Mouse (Mus musculus) myocyte (in vitro differentiated cells): Measurements from ENCODE around the gene Tex35. TPM values are rescaled to one million over a fixed set of nuclear protein-coding genes. Genes with fewer than 3 reads are reported as not detected.

ENCODE experiments used
- H3K27me3 ChIP-seq: one replicate; pipeline ENCODE4 v1.6.1; 2011; ENCODE audit not compliant: control insufficient read depth, insufficient read depth, insufficient read length
- H3K36me3 ChIP-seq: one replicate; pipeline ENCODE4 v1.6.1; 2011; ENCODE audit not compliant: control insufficient read depth, insufficient read depth
- H3K4me2 ChIP-seq: one replicate; pipeline ENCODE4 v1.6.1; 2011; ENCODE audit warnings: low read depth, control low read depth
- H3K4me3 ChIP-seq: one replicate; pipeline ENCODE4 v1.5.1; 2011; ENCODE audit warnings: mild to moderate bottlenecking, control low read depth, moderate library complexity
- H3K79me2 ChIP-seq: one replicate; pipeline ENCODE4 v1.6.1; 2011; ENCODE audit not compliant: control insufficient read depth, insufficient read depth
- H3ac ChIP-seq: one replicate; pipeline ENCODE4 v1.6.1; 2011; ENCODE audit not compliant: control insufficient read depth, insufficient read length
- CEBPB ChIP-seq: IDR thresholded peaks from 2 replicates; pipeline ENCODE4 v1.6.1; 2011; ENCODE audit warnings: mild to moderate bottlenecking, moderate library complexity; ENCODE audit not compliant: poor library complexity, insufficient read depth, severe bottlenecking
- E2F4 ChIP-seq: IDR thresholded peaks from one replicate; pipeline ENCODE4 v1.6.1; 2011; ENCODE audit warnings: mild to moderate bottlenecking, control low read depth, moderate library complexity; ENCODE audit not compliant: insufficient read depth
- MAX ChIP-seq: IDR thresholded peaks from one replicate; pipeline ENCODE4 v1.6.1; 2011; ENCODE audit warnings: low read depth, mild to moderate bottlenecking, control low read depth
- MYOD1 ChIP-seq, 3 experiments: IDR thresholded peaks; one replicate each; pipeline ENCODE4 v1.6.1; 2011; ENCODE audit warnings: control low read depth in 2 of 3, low read depth in 2 of 3, mild to moderate bottlenecking in 2 of 3, moderate library complexity in 1 of 3; ENCODE audit not compliant: insufficient read length in 2 of 3, control insufficient read depth in 1 of 3
- MYOG ChIP-seq, 3 experiments: IDR thresholded peaks; one replicate each; pipeline ENCODE4 v1.6.1; 2011; ENCODE audit warnings: control low read depth in 2 of 3, low read depth in 2 of 3, mild to moderate bottlenecking in 2 of 3; ENCODE audit not compliant: insufficient read length in 2 of 3, control insufficient read depth in 1 of 3, insufficient read depth in 1 of 3
- POLR2A ChIP-seq: IDR thresholded peaks from one replicate; pipeline ENCODE4 v1.6.1; 2011; ENCODE audit warnings: low read depth, mild to moderate bottlenecking, control low read depth, moderate library complexity; ENCODE audit not compliant: insufficient read length
- POLR2AphosphoS2 ChIP-seq: IDR thresholded peaks from one replicate; pipeline ENCODE4 v1.6.1; 2011; ENCODE audit warnings: low read depth, control low read depth; ENCODE audit not compliant: insufficient read length
- REST ChIP-seq: IDR thresholded peaks from one replicate; pipeline ENCODE4 v1.6.1; 2011; ENCODE audit warnings: mild to moderate bottlenecking, control low read depth, moderate library complexity; ENCODE audit not compliant: insufficient read depth, insufficient read length
- SRF ChIP-seq: IDR thresholded peaks from one replicate; pipeline ENCODE4 v1.6.1; 2011; ENCODE audit warnings: low read depth; ENCODE audit not compliant: control insufficient read depth, insufficient read length
- TCF12 ChIP-seq: IDR thresholded peaks from one replicate; pipeline ENCODE4 v1.6.1; 2011; ENCODE audit warnings: mild to moderate bottlenecking, control low read depth; ENCODE audit not compliant: poor library complexity, insufficient read depth, severe bottlenecking
- TCF3 ChIP-seq: IDR thresholded peaks from one replicate; pipeline ENCODE4 v1.6.1; 2011; ENCODE audit warnings: low read depth, control low read depth; ENCODE audit not compliant: insufficient read length
- USF1 ChIP-seq: IDR thresholded peaks from one replicate; pipeline ENCODE4 v1.6.1; 2011; ENCODE audit warnings: low read depth, mild to moderate bottlenecking, control low read depth, moderate library complexity
- polyA plus RNA-seq: library from polyadenylated mRNA; unstranded; fragments of >200 nt; fragmentation: generic; extraction: Trizol; gene quantifications from one replicate; pipeline ENCODE4 v1.2.1, GENCODE M21; 2012; ENCODE audit warnings: missing spikeins

Tex35 gene
- polyA plus RNA-seq, 1 experiment, result 0.30 TPM

- Histone ChIP-seq H3K79me2 (no peaks in the 10 kb centered on the region), H3K36me3 (no peaks in the 10 kb centered on the region), H3K27me3 (no peaks in the 10 kb centered on the region), H3K4me3 (no peak overlapping the region), H3K4me2 (peak overlapping the region; percentile 58), H3ac (no peak overlapping the region)
- no peak for TF ChIP-seq MAX
- no peak for TF ChIP-seq SRF
- TF ChIP-seq USF1, result no peak
- TF ChIP-seq MYOD1 (IDR thresholded peaks at IDR 0.05; ENCODE audit: control insufficient read depth in 1 of 3, insufficient read length in 2 of 3, low read depth in 2 of 3), result no peak
- TF ChIP-seq TCF12, result no peak
- no peak for TF ChIP-seq E2F4
- no peak for TF ChIP-seq REST
- no peak for TF ChIP-seq POLR2AphosphoS2
- TF ChIP-seq CEBPB, result no peak
- TF ChIP-seq TCF3, result no peak
These were observed 47.3 kb downstream of the Tex35 start for GRCm38 (mm10) chr1:157061170-157061569.

GRCm38 (mm10) chr1:157060441-157061135 lies 47.9 kb downstream of the Tex35 start:
- H3K36me3 ChIP-seq, result no peaks in the 10 kb centered on the region
- no peak overlapping the region for H3K4me3 ChIP-seq
- no peak for TF ChIP-seq TCF12
- H3ac ChIP-seq, result no peak overlapping the region
- H3K4me2 ChIP-seq, result peak overlapping the region; percentile 58
- H3K79me2 ChIP-seq, result no peaks in the 10 kb centered on the region
- no peaks in the 10 kb centered on the region for H3K27me3 ChIP-seq

- Histone ChIP-seq H3K27me3 (no peaks in the 10 kb centered on the region), H3K79me2 (no peaks in the 10 kb centered on the region), H3K4me3 (no peak overlapping the region), H3ac (no peak overlapping the region), H3K4me2 (no peak overlapping the region), H3K36me3 (no peaks in the 10 kb centered on the region)
- no peak for TF ChIP-seq MAX
- no peak for TF ChIP-seq POLR2A
- TF ChIP-seq REST, result no peak
- no peak for TF ChIP-seq SRF
- TF ChIP-seq MYOG (IDR thresholded peaks at IDR 0.05; ENCODE audit: control insufficient read depth in 1 of 3, insufficient read depth in 1 of 3, insufficient read length in 2 of 3, low read depth in 2 of 3), result no peak
- no peak for TF ChIP-seq POLR2AphosphoS2
- TF ChIP-seq E2F4, result no peak
- TF ChIP-seq USF1, result no peak
- TF ChIP-seq CEBPB, result no peak
- TF ChIP-seq MYOD1 (IDR thresholded peaks at IDR 0.05; ENCODE audit: control insufficient read depth in 1 of 3, insufficient read length in 2 of 3, low read depth in 2 of 3), result no peak
- TF ChIP-seq TCF3, result no peak
- no peak for TF ChIP-seq TCF12
These were observed 52.6 kb downstream of the Tex35 start for GRCm38 (mm10) chr1:157055901-157056300.

- Histone ChIP-seq H3K4me2 (no peak overlapping the region), H3ac (no peak overlapping the region), H3K36me3 (no peaks in the 10 kb centered on the region), H3K4me3 (no peak overlapping the region), H3K27me3 (no peaks in the 10 kb centered on the region), H3K79me2 (no peaks in the 10 kb centered on the region)
- TF ChIP-seq USF1 (no peak), REST (no peak), MYOD1 (IDR thresholded peaks at IDR 0.05; ENCODE audit: control insufficient read depth in 1 of 3, insufficient read length in 2 of 3, low read depth in 2 of 3) (no peak), SRF (no peak), MYOG (IDR thresholded peaks at IDR 0.05; ENCODE audit: control insufficient read depth in 1 of 3, insufficient read depth in 1 of 3, insufficient read length in 2 of 3, low read depth in 2 of 3) (no peak), E2F4 (no peak), TCF12 (no peak), POLR2A (no peak), CEBPB (no peak), POLR2AphosphoS2 (no peak), MAX (no peak), TCF3 (no peak)
These were observed 53.1 kb downstream of the Tex35 start for GRCm38 (mm10) chr1:157055288-157055831.

- Histone ChIP-seq H3K79me2 (no peaks in the 10 kb centered on the region), H3K36me3 (no peaks in the 10 kb centered on the region), H3K27me3 (no peaks in the 10 kb centered on the region), H3K4me3 (no peak overlapping the region), H3K4me2 (no peak overlapping the region), H3ac (no peak overlapping the region)
- TF ChIP-seq REST, result no peak
- no peak for TF ChIP-seq TCF3
- no peak for TF ChIP-seq E2F4
- TF ChIP-seq MYOG (IDR thresholded peaks at IDR 0.05; ENCODE audit: control insufficient read depth in 1 of 3, insufficient read depth in 1 of 3, insufficient read length in 2 of 3, low read depth in 2 of 3), result no peak
- TF ChIP-seq TCF12, result no peak
- no peak for TF ChIP-seq POLR2A
- TF ChIP-seq CEBPB, result no peak
- no peak for TF ChIP-seq POLR2AphosphoS2
- no peak for TF ChIP-seq USF1
- no peak for TF ChIP-seq SRF
- TF ChIP-seq MAX, result no peak
- TF ChIP-seq MYOD1 (IDR thresholded peaks at IDR 0.05; ENCODE audit: control insufficient read depth in 1 of 3, insufficient read length in 2 of 3, low read depth in 2 of 3), result no peak
These were observed 53.8 kb downstream of the Tex35 start for GRCm38 (mm10) chr1:157054659-157055058.
